Mouse (Mus musculus) small intestine, adult 2 months (tissue): ENCODE data around the gene Cdhr3.

Experiments
- CTCF ChIP-seq: fragments of 200-500 bp; IDR thresholded peaks from 2 replicates; pipeline ENCODE4 v1.5.1; 2012; ENCODE audit warnings: low read depth, mild to moderate bottlenecking, control low read depth, inconsistent platforms, low read length, moderate library complexity, mixed read lengths; ENCODE audit not compliant: insufficient replicate concordance, insufficient read length; ENCODE audit errors: extremely low read depth
- POLR2A ChIP-seq: fragments of 200-500 bp; IDR thresholded peaks from 2 replicates; pipeline ENCODE4 v1.6.1; 2012; ENCODE audit warnings: low read depth, mild to moderate bottlenecking, control low read depth, inconsistent platforms, low read length, moderate library complexity

DNA sequence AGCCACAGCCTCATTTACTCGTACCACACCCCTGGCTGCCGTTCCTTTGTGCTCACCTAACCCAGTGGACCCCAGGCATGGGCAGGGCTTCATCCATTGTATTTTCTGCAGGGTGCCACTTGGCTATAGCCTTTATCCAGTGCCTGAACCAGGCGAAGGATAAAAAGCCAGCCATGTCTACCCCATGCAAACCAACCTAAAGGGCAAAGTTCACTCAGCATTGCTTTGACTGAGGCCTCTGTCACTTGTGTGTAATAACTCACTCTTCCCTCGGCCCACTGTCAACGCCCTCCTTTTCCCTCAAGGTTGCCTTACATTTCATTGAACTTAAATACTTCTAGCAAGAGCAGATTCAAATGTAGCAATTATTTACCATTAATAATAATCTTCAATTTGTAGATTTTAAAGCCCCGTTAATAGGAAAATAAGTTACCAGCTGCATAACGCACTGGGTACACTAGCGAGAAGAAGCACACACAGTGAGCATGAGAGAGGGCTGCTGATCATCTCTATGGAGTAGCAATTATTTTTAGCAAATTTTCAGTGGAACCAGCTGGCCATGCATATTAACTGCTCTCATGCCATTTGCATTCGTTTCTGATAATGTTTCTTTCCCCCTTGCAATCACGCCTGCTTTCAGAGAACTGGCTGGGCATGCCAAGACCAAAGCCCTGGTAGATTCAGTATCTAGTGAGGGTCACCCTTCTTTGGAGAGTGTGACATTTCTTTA is 13.9 kb upstream of the Cdhr3 start:
- TF ChIP-seq CTCF (no peak), POLR2A (no peak)
